Mouse (Mus musculus): ENCODE data around the gene Ttll5.

Gene Ttll5

GRCm38 (mm10) chr12:85824438-85825264 lies at the start of gene Ttll5, which contains the start of gene Erg28:
TSS of gene Ttll5 (plus strand) at chr12:85824659.
TSS of gene Erg28 (minus strand) at chr12:85824550.
- DNase-seq (ENCODE audit: low spot score) = peak; percentile 97

- no peak for DNase-seq (ENCODE audit: low spot score)
Measured at GRCm38 (mm10) chr12:85778962-85779361, 45.5 kb upstream of the Ttll5 start.

- no peak for DNase-seq (ENCODE audit: low spot score)
Measured at GRCm38 (mm10) chr12:85779707-85780106, 44.8 kb upstream of the Ttll5 start.

- peak; percentile 71 for DNase-seq (ENCODE audit: low spot score)
Measured at GRCm38 (mm10) chr12:85781606-85782005, 42.9 kb upstream of the Ttll5 start.

- peak; percentile 37 for DNase-seq (ENCODE audit: low spot score)
Measured at GRCm38 (mm10) chr12:85784916-85785815, 39.3 kb upstream of the Ttll5 start.

GRCm38 (mm10) chr12:85792158-85792557 lies 32.3 kb upstream of the Ttll5 start:
- DNase-seq (ENCODE audit: low spot score) = no peak

- peak; percentile 38 for DNase-seq (ENCODE audit: low spot score)
Measured at GRCm38 (mm10) chr12:85792821-85793346, 31.6 kb upstream of the Ttll5 start.

- DNase-seq (ENCODE audit: low spot score) = no peak
Measured at GRCm38 (mm10) chr12:85794094-85794493, 30.4 kb upstream of the Ttll5 start.

GRCm38 (mm10) chr12:85795551-85795950 lies 28.9 kb upstream of the Ttll5 start:
- no peak for DNase-seq (ENCODE audit: low spot score)

- DNase-seq (ENCODE audit: low spot score) = no peak
Measured at GRCm38 (mm10) chr12:85800031-85800430, 24.4 kb upstream of the Ttll5 start.

GRCm38 (mm10) chr12:85809726-85810125 lies 14.7 kb upstream of the Ttll5 start:
- peak; percentile 54 for DNase-seq (ENCODE audit: low spot score)

GRCm38 (mm10) chr12:85810959-85811358 lies 13.5 kb upstream of the Ttll5 start:
- DNase-seq (ENCODE audit: low spot score) = peak; percentile 61

- DNase-seq (ENCODE audit: low spot score) = no peak
Measured at GRCm38 (mm10) chr12:85811676-85812075, 12.8 kb upstream of the Ttll5 start.

GRCm38 (mm10) chr12:85813599-85813998 lies 10.9 kb upstream of the Ttll5 start:
- no peak for DNase-seq (ENCODE audit: low spot score)

- DNase-seq (ENCODE audit: low spot score) = no peak
Measured at GRCm38 (mm10) chr12:85822051-85822450, 2.4 kb upstream of the Ttll5 start.

GRCm38 (mm10) chr12:85825361-85825760 lies 902 bp downstream of the Ttll5 start:
- no peak for DNase-seq (ENCODE audit: low spot score)

GRCm38 (mm10) chr12:85825822-85826221 lies 1.4 kb downstream of the Ttll5 start:
- no peak for DNase-seq (ENCODE audit: low spot score)

- DNase-seq (ENCODE audit: low spot score) = no peak
Measured at GRCm38 (mm10) chr12:85828856-85829255, 4.4 kb downstream of the Ttll5 start.

GRCm38 (mm10) chr12:85829866-85830265 lies 5.4 kb downstream of the Ttll5 start:
- no peak for DNase-seq (ENCODE audit: low spot score)

- DNase-seq (ENCODE audit: low spot score) = peak; percentile 85
Measured at GRCm38 (mm10) chr12:85830691-85831090, 6.2 kb downstream of the Ttll5 start.

- DNase-seq (ENCODE audit: low spot score) = no peak
Measured at GRCm38 (mm10) chr12:85834543-85834942, 10.1 kb downstream of the Ttll5 start.

- no peak for DNase-seq (ENCODE audit: low spot score)
Measured at GRCm38 (mm10) chr12:85837765-85838164, 13.3 kb downstream of the Ttll5 start.
